Mouse (Mus musculus) hindbrain, postnatal 0 days (tissue): ENCODE results near the gene Pusl1. TPM values are rescaled to one million over a fixed set of nuclear protein-coding genes. Genes with fewer than 3 reads are reported as not detected.

Experiments
- ATAC-seq: fragments of 200-750 bp; cut with Nextera tagmentation; 2 replicates; pipeline ENCODE4 v1.8.0; 2017; ENCODE audit warnings: mild to moderate bottlenecking, moderate TSS enrichment, moderate library complexity
- DNase-seq: peaks from one replicate; pipeline ENCODE4 v3.0.0-alpha.2; 2015; ENCODE audit warnings: low spot score
- H3K27ac ChIP-seq: fragments of 300-500 bp; sonication (generic); 2 replicates; pipeline ENCODE4 v1.5.1; 2014; ENCODE audit warnings: mild to moderate bottlenecking
- H3K27me3 ChIP-seq: fragments of 300-500 bp; sonication (generic); 2 replicates; pipeline ENCODE4 v1.6.1; 2014; ENCODE audit warnings: low read length, mixed read lengths; ENCODE audit not compliant: insufficient read depth
- H3K36me3 ChIP-seq: fragments of 300-500 bp; sonication (generic); 2 replicates; pipeline ENCODE4 v1.6.1; 2014; ENCODE audit warnings: low read length, mixed read lengths; ENCODE audit not compliant: insufficient read depth
- H3K4me1 ChIP-seq: fragments of 300-500 bp; sonication (generic); 2 replicates; pipeline ENCODE4 v1.6.1; 2014; ENCODE audit warnings: antibody characterized with exemption, low read length, mixed read lengths; ENCODE audit not compliant: insufficient read depth
- H3K4me2 ChIP-seq: fragments of 300-500 bp; sonication (generic); 2 replicates; pipeline ENCODE4 v1.6.1; 2014; ENCODE audit warnings: low read depth, mild to moderate bottlenecking, low read length, moderate library complexity, mixed read lengths
- H3K4me3 ChIP-seq: fragments of 300-500 bp; sonication (generic); 2 replicates; pipeline ENCODE4 v1.5.1; 2014; ENCODE audit warnings: low read length
- H3K9ac ChIP-seq: fragments of 300-500 bp; sonication (generic); replicated peaks from 2 replicates; pipeline ENCODE4 v1.6.1; 2014; ENCODE audit warnings: mild to moderate bottlenecking, low read length, moderate library complexity, mixed read lengths
- H3K9me3 ChIP-seq: fragments of 300-500 bp; sonication (generic); 2 replicates; pipeline ENCODE4 v1.6.1; 2016; ENCODE audit warnings: low read length, mixed read lengths
- CTCF ChIP-seq: IDR thresholded peaks from 2 replicates; pipeline ENCODE4 v1.5.1; 2016; ENCODE audit warnings: antibody characterized with exemption, control low read depth, low read depth
- WGBS: fragments of 180-500 bp; shearing (Covaris S2); extraction: QIAGEN DNeasy Blood & Tissue Kit; methylation state at CpG from one replicate; pipeline ENCODE4 v1.1.7; 2014; 5-methylcytosine and 5-hydroxymethylcytosine counted together
- polyA plus RNA-seq: library from polyadenylated mRNA; unstranded; fragments of >200 nt; fragmentation: Nextera tagmentation; extraction: Ambion mirVana; gene quantifications from 2 replicates; pipeline ENCODE4 v1.2.1, GENCODE M21; 2015
- total RNA-seq: library from RNA; depleted of rRNA; stranded (reverse); fragments of >200 nt; gene quantifications from 2 replicates; pipeline ENCODE4 v1.2.3, GENCODE M21; 2014

Gene Pusl1
- total and polyA plus RNA-seq, 2 experiments from 2014 or later, result 58.8 to 73.6 TPM

- Histone ChIP-seq H3K9me3 (no peaks in the 10 kb centered on the region), H3K4me3 (no peak overlapping the region), H3K4me1 (peaks cover 14% of the 10 kb centered on the region), H3K4me2 (no peak overlapping the region), H3K27ac (no peak overlapping the region), H3K36me3 (peaks cover 42% of the 10 kb centered on the region), H3K9ac (no peak overlapping the region), H3K27me3 (no peaks in the 10 kb centered on the region)
- ATAC-seq (no peak), DNase-seq (no peak)
- no peak for TF ChIP-seq CTCF
- 81% methylated on average over 5 of the region's 5 CpGs for WGBS
Observed at GRCm38 (mm10) chr4:155889316-155889715, 2.3 kb downstream of the Pusl1 start.

GRCm38 (mm10) chr4:155888181-155888580, 3.4 kb downstream of the Pusl1 start:
- H3K4me2 ChIP-seq, result no peak overlapping the region
- H3K4me1 ChIP-seq, result peaks cover 3% of the 10 kb centered on the region; the same call in 1 of the 2 replicates
- peaks cover 42% of the 10 kb centered on the region for H3K36me3 ChIP-seq
- H3K4me3 ChIP-seq, result no peak overlapping the region
- 96% methylated on average over 9 of the region's 9 CpGs for WGBS
- DNase-seq, result no peak
- no peak for ATAC-seq
- H3K27ac ChIP-seq, result no peak overlapping the region
- no peaks in the 10 kb centered on the region for H3K9me3 ChIP-seq
- no peaks in the 10 kb centered on the region for H3K27me3 ChIP-seq
- H3K9ac ChIP-seq, result no peak overlapping the region
- no peak for TF ChIP-seq CTCF

GRCm38 (mm10) chr4:155887674-155888073, 3.9 kb downstream of the Pusl1 start:
- H3K36me3 ChIP-seq, result peaks cover 42% of the 10 kb centered on the region
- H3K9me3 ChIP-seq, result no peaks in the 10 kb centered on the region
- DNase-seq (no peak), ATAC-seq (no peak)
- no peaks in the 10 kb centered on the region for H3K27me3 ChIP-seq
- no peak for TF ChIP-seq CTCF
- no peaks in the 10 kb centered on the region for H3K4me1 ChIP-seq
- no peak overlapping the region for H3K4me2 ChIP-seq
- H3K27ac ChIP-seq, result no peak overlapping the region
- 85% methylated on average over 10 of the region's 10 CpGs for WGBS
- H3K9ac ChIP-seq, result no peak overlapping the region
- no peak overlapping the region for H3K4me3 ChIP-seq

DNA sequence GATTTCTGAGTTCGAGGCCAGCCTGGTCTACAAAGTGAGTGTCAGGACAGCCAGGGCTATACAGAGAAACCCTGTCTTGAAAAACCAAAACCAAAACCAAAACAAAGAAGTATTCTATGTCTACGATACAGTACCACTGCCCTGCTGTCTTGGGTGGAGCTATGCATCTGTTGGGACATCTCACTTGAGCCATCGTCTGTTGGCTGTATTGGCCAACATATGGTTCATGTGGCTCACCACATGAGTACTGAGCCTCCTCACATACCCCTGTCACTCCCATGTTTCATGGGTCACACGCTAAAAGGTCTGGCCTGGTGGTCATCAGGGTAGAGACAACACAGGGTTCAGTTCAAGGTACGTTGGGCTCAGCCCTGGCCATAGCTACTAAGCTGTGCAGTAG, 5.3 kb downstream of the Pusl1 start:
- Histone ChIP-seq H3K4me1 (no peaks in the 10 kb centered on the region), H3K9ac (no peak overlapping the region), H3K27me3 (no peaks in the 10 kb centered on the region), H3K4me2 (no peak overlapping the region), H3K9me3 (no peaks in the 10 kb centered on the region), H3K4me3 (no peak overlapping the region), H3K36me3 (peaks cover 42% of the 10 kb centered on the region), H3K27ac (no peak overlapping the region)
- DNase-seq, result no peak
- ATAC-seq, result no peak
- no peak for TF ChIP-seq CTCF
- WGBS, result 95% methylated on average over 5 of the region's 5 CpGs

- no peaks in the 10 kb centered on the region for H3K27me3 ChIP-seq
- H3K36me3 ChIP-seq, result peaks cover 34% of the 10 kb centered on the region
- no peaks in the 10 kb centered on the region for H3K4me1 ChIP-seq
- H3K9me3 ChIP-seq, result no peaks in the 10 kb centered on the region
- no peak overlapping the region for H3K4me2 ChIP-seq
- no peak overlapping the region for H3K27ac ChIP-seq
- no peak overlapping the region for H3K4me3 ChIP-seq
- ATAC-seq (no peak), DNase-seq (no peak)
- no peak for TF ChIP-seq CTCF
- H3K9ac ChIP-seq, result no peak overlapping the region
- 80% methylated on average over 3 of the region's 3 CpGs for WGBS
Observed at GRCm38 (mm10) chr4:155883587-155883986, 8.0 kb downstream of the Pusl1 start.

- Histone ChIP-seq H3K36me3 (peaks cover 30% of the 10 kb centered on the region), H3K4me3 (no peak overlapping the region), H3K9me3 (no peaks in the 10 kb centered on the region), H3K4me1 (peaks cover 5% of the 10 kb centered on the region), H3K27ac (no peak overlapping the region), H3K27me3 (no peaks in the 10 kb centered on the region), H3K4me2 (no peak overlapping the region), H3K9ac (no peak overlapping the region)
- ATAC-seq (no peak), DNase-seq (no peak)
- 89% methylated on average over 7 of the region's 7 CpGs for WGBS
- TF ChIP-seq CTCF, result no peak
Observed at GRCm38 (mm10) chr4:155871404-155871803, 20.2 kb downstream of the Pusl1 start.

- DNase-seq (peak; percentile 97), ATAC-seq (peak; percentile 96)
- H3K4me1 ChIP-seq, result peaks cover 5% of the 10 kb centered on the region
- peak within 1 kb of the TSS; percentile 71 for H3K9ac ChIP-seq
- peak; percentile 28 for TF ChIP-seq CTCF
- peak within 1 kb of the TSS; percentile 56 for H3K4me3 ChIP-seq
- peak within 1 kb of the TSS; percentile 77 for H3K4me2 ChIP-seq
- peaks cover 24% of the 10 kb centered on the region for H3K36me3 ChIP-seq
- H3K9me3 ChIP-seq, result no peaks in the 10 kb centered on the region
- under 1% methylated on average over 63 of the region's 63 CpGs for WGBS
- H3K27me3 ChIP-seq, result no peaks in the 10 kb centered on the region
- peak within 1 kb of the TSS; percentile 76 for H3K27ac ChIP-seq
Observed at GRCm38 (mm10) chr4:155869317-155870033, 22.1 kb downstream of the Pusl1 start, which contains the start of the genes Cptp and Ints11. TSS of gene Cptp (minus strand) at chr4:155869440. TSS of gene Ints11 (plus strand) at chr4:155869546.
